Mouse (Mus musculus) thymus, adult 2 months (tissue): ENCODE measurements around the gene Adh1.

Experiments used
- CTCF ChIP-seq: fragments of 200-500 bp; IDR thresholded peaks from 2 replicates; pipeline ENCODE4 v1.5.1; 2012; ENCODE audit warnings: mild to moderate bottlenecking, control low read depth, low read length, moderate library complexity, borderline replicate concordance; ENCODE audit not compliant: control insufficient read depth, poor library complexity, insufficient read depth; ENCODE audit errors: extremely low read depth
- POLR2A ChIP-seq: fragments of 200-500 bp; IDR thresholded peaks from 2 replicates; pipeline ENCODE4 v1.6.1; 2012; ENCODE audit warnings: mild to moderate bottlenecking, low read length, control low read depth, moderate library complexity; ENCODE audit not compliant: control insufficient read depth, poor library complexity, insufficient read depth; ENCODE audit errors: extremely low read depth

GRCm38 (mm10) chr3:138291529-138292117 lies 30.8 kb downstream of the Adh1 start:
- TF ChIP-seq CTCF (no peak), POLR2A (no peak)
